Mouse (Mus musculus) heart, postnatal 0 days (tissue): ENCODE results near the gene Snx15. TPM values are rescaled to one million over a fixed set of nuclear protein-coding genes. Genes with fewer than 3 reads are reported as not detected.
"Not testable (repeated sequence)": the region's sequence is repeated elsewhere in the genome, so short reads cannot be mapped to it uniquely, and the experiment has no call there.

Experiments used
- ATAC-seq: fragments of 200-750 bp; cut with Nextera tagmentation; 2 replicates; pipeline ENCODE4 v1.8.0; 2017; ENCODE audit warnings: low read depth, moderate number of reproducible peaks, moderate library complexity; ENCODE audit not compliant: insufficient read depth
- DNase-seq: peaks from one replicate; pipeline ENCODE4 v3.0.0-alpha.2; 2016; ENCODE audit warnings: low spot score
- H3K27ac ChIP-seq: fragments of 300-500 bp; sonication (generic); 2 replicates; pipeline ENCODE4 v1.5.1; 2014; ENCODE audit warnings: low read depth, mild to moderate bottlenecking
- H3K27me3 ChIP-seq: fragments of 300-500 bp; sonication (generic); 2 replicates; pipeline ENCODE4 v1.6.1; 2014; ENCODE audit warnings: low read length, mixed read lengths; ENCODE audit not compliant: control insufficient read depth, insufficient read depth
- H3K36me3 ChIP-seq: fragments of 300-500 bp; sonication (generic); replicated peaks from 2 replicates; pipeline ENCODE4 v1.6.1; 2014; ENCODE audit warnings: low read length, mixed read lengths; ENCODE audit not compliant: control insufficient read depth, insufficient read depth
- H3K4me1 ChIP-seq: fragments of 300-500 bp; sonication (generic); 2 replicates; pipeline ENCODE4 v1.6.1; 2014; ENCODE audit warnings: antibody characterized with exemption; ENCODE audit not compliant: control insufficient read depth, insufficient read depth
- H3K4me2 ChIP-seq: fragments of 300-500 bp; sonication (generic); 2 replicates; pipeline ENCODE4 v1.6.1; 2014; ENCODE audit warnings: low read depth, mild to moderate bottlenecking, low read length, moderate library complexity
- H3K4me3 ChIP-seq: fragments of 300-500 bp; sonication (generic); 2 replicates; pipeline ENCODE4 v1.5.1; 2014; ENCODE audit warnings: low read depth, low read length
- H3K9ac ChIP-seq: fragments of 300-500 bp; sonication (generic); replicated peaks from 2 replicates; pipeline ENCODE4 v1.6.1; 2014; ENCODE audit warnings: low read depth, low read length, mixed read lengths
- H3K9me3 ChIP-seq: fragments of 300-500 bp; sonication (generic); replicated peaks from 2 replicates; pipeline ENCODE4 v1.6.1; 2016; ENCODE audit warnings: low read length; ENCODE audit not compliant: control insufficient read depth
- CTCF ChIP-seq: IDR thresholded peaks from 2 replicates; pipeline ENCODE4 v1.5.1; 2016; ENCODE audit warnings: antibody characterized with exemption, control low read depth, low read depth
- EP300 ChIP-seq: IDR thresholded peaks from 2 replicates; pipeline ENCODE4 v1.6.1; 2016; ENCODE audit warnings: antibody characterized with exemption, low read depth
- WGBS: fragments of 180-500 bp; shearing (Covaris S2); extraction: QIAGEN DNeasy Blood & Tissue Kit; methylation state at CpG from one replicate; pipeline ENCODE4 v1.1.7; 2014; 5-methylcytosine and 5-hydroxymethylcytosine counted together
- polyA plus RNA-seq: library from polyadenylated mRNA; unstranded; fragments of >200 nt; fragmentation: Nextera tagmentation; extraction: Ambion mirVana; gene quantifications from 2 replicates; pipeline ENCODE4 v1.2.1, GENCODE M21; 2015
- total RNA-seq: library from RNA; depleted of rRNA; stranded (reverse); fragments of >200 nt; gene quantifications from 2 replicates; pipeline ENCODE4 v1.2.3, GENCODE M21; 2014; ENCODE audit warnings: low replicate concordance

Snx15 gene
- total and polyA plus RNA-seq, 2 experiments from 2014 or later: 17.5 to 30.5 TPM

- 5% methylated on average over 16 of the region's 16 CpGs for WGBS
- no peak for ATAC-seq
- no peak for TF ChIP-seq CTCF
- no peak for TF ChIP-seq EP300
These were observed 12.2 kb upstream of the Snx15 start for GRCm38 (mm10) chr19:6140374-6140677.

GRCm38 (mm10) chr19:6139701-6140100, 11.6 kb upstream of the Snx15 start:
- WGBS: 94% methylated on average over 6 of the region's 6 CpGs
- Histone ChIP-seq H3K27ac (no peak overlapping the region; the same call in 1 of the 2 replicates), H3K9me3 (no peaks in the 10 kb centered on the region), H3K4me1 (peaks cover 2% of the 10 kb centered on the region; the same call in 1 of the 2 replicates), H3K36me3 (peaks cover 16% of the 10 kb centered on the region; the same call in 1 of the 2 replicates), H3K27me3 (no peaks in the 10 kb centered on the region), H3K4me3 (no peak overlapping the region), H3K4me2 (no peak overlapping the region), H3K9ac (no peak overlapping the region)
- ATAC-seq (no peak), DNase-seq (no peak)
- TF ChIP-seq CTCF (no peak), EP300 (no peak)

More at GRCm38 (mm10) chr19:6140374-6140677, 12.2 kb upstream of the Snx15 start:
- H3K36me3 ChIP-seq: peaks cover 16% of the 10 kb centered on the region; the same call in 1 of the 2 replicates
- H3K9ac ChIP-seq: peak overlapping the region; percentile 67
- peaks cover 2% of the 10 kb centered on the region; the same call in 1 of the 2 replicates for H3K4me1 ChIP-seq
- no peak for DNase-seq
- H3K9me3 ChIP-seq: no peaks in the 10 kb centered on the region
- H3K27me3 ChIP-seq: no peaks in the 10 kb centered on the region
- peak overlapping the region; percentile 84 for H3K4me2 ChIP-seq
- H3K27ac ChIP-seq: peak overlapping the region; percentile 85
- peak overlapping the region; percentile 61 for H3K4me3 ChIP-seq

GRCm38 (mm10) chr19:6136397-6136796, 8.3 kb upstream of the Snx15 start:
- H3K4me2 ChIP-seq: no peak overlapping the region
- TF ChIP-seq CTCF: no peak
- no peak for TF ChIP-seq EP300
- no peaks in the 10 kb centered on the region for H3K27me3 ChIP-seq
- 80% methylated on average over 3 of the region's 3 CpGs for WGBS
- ATAC-seq (no peak), DNase-seq (no peak)
- H3K4me1 ChIP-seq: peaks cover 2% of the 10 kb centered on the region; the same call in 1 of the 2 replicates
- H3K9ac ChIP-seq: no peak overlapping the region
- no peak overlapping the region for H3K4me3 ChIP-seq
- peaks cover 16% of the 10 kb centered on the region; the same call in 1 of the 2 replicates for H3K36me3 ChIP-seq
- no peak overlapping the region for H3K27ac ChIP-seq
- no peaks in the 10 kb centered on the region for H3K9me3 ChIP-seq

GRCm38 (mm10) chr19:6133197-6133596, 5.1 kb upstream of the Snx15 start:
- H3K4me1 ChIP-seq, H3K4me2 ChIP-seq, H3K27me3 ChIP-seq, H3K4me3 ChIP-seq, ATAC-seq, H3K9me3 ChIP-seq, DNase-seq, H3K27ac ChIP-seq, H3K9ac ChIP-seq: not testable (repeated sequence)
- H3K36me3 ChIP-seq: peaks cover 16% of the 10 kb centered on the region; the same call in 1 of the 2 replicates
- WGBS: 35% methylated on average over 1 of the region's 1 CpGs

- no peak overlapping the region for H3K4me2 ChIP-seq
- TF ChIP-seq CTCF (no peak), EP300 (no peak)
- no peaks in the 10 kb centered on the region; the same call in 1 of the 2 replicates for H3K4me1 ChIP-seq
- H3K27me3 ChIP-seq: no peaks in the 10 kb centered on the region
- H3K9me3 ChIP-seq: no peaks in the 10 kb centered on the region
- ATAC-seq: no peak
- no peak for DNase-seq
- WGBS: 78% methylated on average over 7 of the region's 7 CpGs
- no peak overlapping the region for H3K9ac ChIP-seq
- H3K36me3 ChIP-seq: peaks cover 12% of the 10 kb centered on the region; the same call in 1 of the 2 replicates
- H3K4me3 ChIP-seq: no peak overlapping the region
- no peak overlapping the region for H3K27ac ChIP-seq
These were observed 4.2 kb upstream of the Snx15 start for GRCm38 (mm10) chr19:6132171-6132827.

- H3K4me3 ChIP-seq, DNase-seq, H3K27ac ChIP-seq, ATAC-seq, H3K9me3 ChIP-seq, H3K4me1 ChIP-seq, H3K9ac ChIP-seq, H3K27me3 ChIP-seq, H3K4me2 ChIP-seq, H3K36me3 ChIP-seq: not testable (repeated sequence)
- 70% methylated on average over 7 of the region's 7 CpGs for WGBS
These were observed 2.5 kb upstream of the Snx15 start for GRCm38 (mm10) chr19:6130414-6131128.
